ENCODE assay signal across 24 mouse cellular contexts in the genomic region with DNA sequence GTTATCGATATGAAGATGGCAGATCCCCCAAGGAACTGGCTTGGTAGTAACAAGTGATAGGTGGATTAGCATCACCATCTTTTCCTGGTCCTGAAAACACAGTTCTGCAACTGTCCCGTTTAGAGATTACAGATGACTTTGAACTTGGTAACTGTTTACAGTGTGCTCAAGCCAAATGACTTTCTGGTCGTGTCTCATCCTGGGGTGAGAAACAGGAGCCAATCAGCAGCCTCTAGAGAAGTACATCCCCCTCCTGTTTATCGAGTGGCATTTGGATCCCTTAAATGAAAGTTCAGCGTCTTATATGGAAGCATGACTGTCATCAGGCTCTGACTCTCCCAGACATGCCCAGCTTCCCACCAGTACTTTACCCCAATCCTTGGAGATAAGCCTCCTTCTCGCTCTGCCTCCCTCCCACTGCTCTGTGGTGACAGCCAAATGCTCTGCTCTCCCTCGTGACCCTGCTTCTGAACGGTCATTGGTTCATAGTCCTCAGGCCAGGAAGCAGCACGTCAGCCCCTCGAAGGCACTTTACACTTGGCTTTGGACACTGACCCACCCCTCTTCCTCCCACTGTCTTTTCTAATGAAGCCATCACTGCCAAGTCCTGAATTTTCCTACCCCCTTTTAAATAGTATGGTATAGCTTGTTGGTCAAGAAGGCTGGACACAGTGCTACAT. TPM values are rescaled to one million over a fixed set of nuclear protein-coding genes. Genes with fewer than 3 reads are reported as not detected.
DNase-seq lines count a peak whose midpoint lies in the region; ATAC-seq and TF ChIP-seq lines count a peak whose summit lies in the region.
"Had no signal": no experiment of that assay in that cellular context is flagged by ENCODE, and none has a peak within 500 bp of the region (broad histone marks: within the 10 kb centered on the region; RNA-seq: fewer than 3 reads in every experiment).

No protein-coding gene starts in this region.

- no peak overlapping the region for H3K9ac ChIP-seq in heart, postnatal 0 days (replicated peaks; ENCODE audit: low read depth, low read length)
- no peak overlapping the region for H3K9ac ChIP-seq in lung, postnatal 0 days (replicated peaks; ENCODE audit: low read depth)
- no peak overlapping the region for H3K9ac ChIP-seq in kidney, embryonic 14.5 days (ENCODE audit: low read depth, low read length)
- H3K9ac ChIP-seq: forebrain, embryonic 12.5 days; liver, embryonic 13.5 days; midbrain, embryonic 15.5 days; neural tube, embryonic 15.5 days; stomach, embryonic 15.5 days had no signal

- TF ChIP-seq EP300 in heart, postnatal 0 days (IDR thresholded peaks at IDR 0.05; ENCODE audit: low read depth): no peak
- no peak for TF ChIP-seq EP300 in lung, postnatal 0 days (IDR thresholded peaks at IDR 0.05)

- H3K4me1 ChIP-seq in heart, postnatal 0 days (ENCODE audit: control insufficient read depth, insufficient read depth): no peaks in the 10 kb centered on the region
- H3K4me1 ChIP-seq in heart, embryonic 10.5 days: no peaks in the 10 kb centered on the region
- no peaks in the 10 kb centered on the region for H3K4me1 ChIP-seq in lung, postnatal 0 days (ENCODE audit: insufficient read depth, low read depth, low read length)
- no peaks in the 10 kb centered on the region for H3K4me1 ChIP-seq in lung, adult 2 months (ENCODE audit: control insufficient read depth, insufficient read depth, low read length)
- H3K4me1 ChIP-seq in kidney, embryonic 14.5 days (ENCODE audit: control insufficient read depth, insufficient read depth, low read length): 0 out of 2 replicates have a peak, but pooled peaks cover 2% of the 10 kb centered on the region
- H3K4me1 ChIP-seq: embryonic facial prominence, embryonic 10.5 days; forebrain, embryonic 12.5 days; liver, embryonic 13.5 days; midbrain, embryonic 15.5 days; neural tube, embryonic 15.5 days; stomach, embryonic 15.5 days had no signal

- no peak for TF ChIP-seq POLR2A in lung, adult 2 months (IDR thresholded peaks at IDR 0.05; ENCODE audit: borderline replicate concordance, extremely low read depth, low read depth, low read length)

- no peak for TF ChIP-seq CTCF in heart, postnatal 0 days (IDR thresholded peaks at IDR 0.05; ENCODE audit: low read depth)
- no peak for TF ChIP-seq CTCF in lung, postnatal 0 days (IDR thresholded peaks at IDR 0.05)
- TF ChIP-seq CTCF in lung, adult 2 months (IDR thresholded peaks at IDR 0.05; ENCODE audit: insufficient read depth, low read length): no peak

- 24% methylated on average over 10 of the region's 10 CpGs for WGBS in heart, postnatal 0 days
- 34% methylated on average over 10 of the region's 10 CpGs for WGBS in heart, embryonic 10.5 days
- WGBS in lung, postnatal 0 days: 23% methylated on average over 10 of the region's 10 CpGs
- 33% methylated on average over 10 of the region's 10 CpGs for WGBS in lung, adult 2 months
- 43% methylated on average over 10 of the region's 10 CpGs for WGBS in kidney, embryonic 14.5 days

- H3K27me3 ChIP-seq in heart, postnatal 0 days (ENCODE audit: control insufficient read depth, insufficient read depth, low read length): no peaks in the 10 kb centered on the region
- no peaks in the 10 kb centered on the region for H3K27me3 ChIP-seq in heart, embryonic 10.5 days (ENCODE audit: insufficient read depth, poor library complexity, severe bottlenecking)
- H3K27me3 ChIP-seq in lung, postnatal 0 days (replicated peaks; ENCODE audit: insufficient read depth, low read length): no peaks in the 10 kb centered on the region
- no peaks in the 10 kb centered on the region for H3K27me3 ChIP-seq in kidney, embryonic 14.5 days (ENCODE audit: control insufficient read depth, insufficient read depth, low read length)
- H3K27me3 ChIP-seq: forebrain, embryonic 12.5 days; liver, embryonic 13.5 days; midbrain, embryonic 15.5 days; neural tube, embryonic 15.5 days; stomach, embryonic 15.5 days had no signal

- H3K27ac ChIP-seq in heart, postnatal 0 days (ENCODE audit: low read depth): no peak overlapping the region
- H3K27ac ChIP-seq in heart, embryonic 10.5 days: no peak overlapping the region
- H3K27ac ChIP-seq in lung, postnatal 0 days (ENCODE audit: low read length): no peak overlapping the region
- H3K27ac ChIP-seq in kidney, embryonic 14.5 days (ENCODE audit: low read depth, low read length): no peak overlapping the region
- H3K27ac ChIP-seq: embryonic facial prominence, embryonic 10.5 days; forebrain, embryonic 12.5 days; gastrocnemius, adult 2 months; liver, embryonic 13.5 days; midbrain, embryonic 15.5 days; neural tube, embryonic 15.5 days; stomach, embryonic 15.5 days had no signal

- no peaks in the 10 kb centered on the region for H3K9me3 ChIP-seq in heart, postnatal 0 days (replicated peaks; ENCODE audit: control insufficient read depth, low read length)
- no peaks in the 10 kb centered on the region for H3K9me3 ChIP-seq in heart, embryonic 10.5 days
- H3K9me3 ChIP-seq in lung, postnatal 0 days (ENCODE audit: low read length): no peaks in the 10 kb centered on the region
- H3K9me3 ChIP-seq in kidney, embryonic 14.5 days (ENCODE audit: control insufficient read depth, low read length): no peaks in the 10 kb centered on the region
- H3K9me3 ChIP-seq: embryonic facial prominence, embryonic 10.5 days; forebrain, embryonic 12.5 days; liver, embryonic 13.5 days; midbrain, embryonic 15.5 days; neural tube, embryonic 15.5 days; stomach, embryonic 15.5 days had no signal

- no peak overlapping the region for H3K4me3 ChIP-seq in heart, postnatal 0 days (ENCODE audit: low read depth, low read length)
- H3K4me3 ChIP-seq in heart, embryonic 10.5 days: no peak overlapping the region
- no peak overlapping the region for H3K4me3 ChIP-seq in lung, postnatal 0 days (ENCODE audit: low read depth, low read length)
- H3K4me3 ChIP-seq in lung, adult 2 months (replicated peaks; ENCODE audit: extremely low read depth, low read depth, low read length): no peak overlapping the region
- no peak overlapping the region for H3K4me3 ChIP-seq in kidney, embryonic 14.5 days (ENCODE audit: low read length)
- H3K4me3 ChIP-seq: embryonic facial prominence, embryonic 10.5 days; forebrain, embryonic 12.5 days; gastrocnemius, adult 2 months; liver, embryonic 13.5 days; midbrain, embryonic 15.5 days; neural tube, embryonic 15.5 days; stomach, embryonic 15.5 days had no signal

- no peaks in the 10 kb centered on the region for H3K36me3 ChIP-seq in heart, postnatal 0 days (replicated peaks; ENCODE audit: control insufficient read depth, insufficient read depth, low read length)
- no peaks in the 10 kb centered on the region for H3K36me3 ChIP-seq in heart, embryonic 10.5 days
- H3K36me3 ChIP-seq in lung, postnatal 0 days (ENCODE audit: insufficient read depth, low read length): no peaks in the 10 kb centered on the region
- no peaks in the 10 kb centered on the region for H3K36me3 ChIP-seq in kidney, embryonic 14.5 days (ENCODE audit: control insufficient read depth, insufficient read depth, low read length)
- H3K36me3 ChIP-seq: embryonic facial prominence, embryonic 10.5 days; forebrain, embryonic 12.5 days; liver, embryonic 13.5 days; midbrain, embryonic 15.5 days; neural tube, embryonic 15.5 days; stomach, embryonic 15.5 days had no signal

- ATAC-seq in heart, postnatal 0 days (ENCODE audit: insufficient read depth, low read depth): peak; percentile 75
- ATAC-seq in lung, postnatal 0 days: peak; percentile 59
- no peak for ATAC-seq in kidney, embryonic 14.5 days (ENCODE audit: low FRiP score, low TSS enrichment)
- ATAC-seq: midbrain, embryonic 15.5 days had no signal

- DNase-seq in embryo, embryonic 11 days: peak; percentile 11
- DNase-seq in embryo, embryonic 9.5 days (ENCODE audit: extremely low spot score): no peak
- no peak for DNase-seq in heart, postnatal 0 days (ENCODE audit: low spot score)
- no peak for DNase-seq in heart, embryonic 10.5 days (ENCODE audit: low spot score)
- peak; percentile 18 for DNase-seq in lung, postnatal 0 days (ENCODE audit: low spot score)
- DNase-seq in lung, adult 2 months: no peak
- DNase-seq in retina, embryonic 14.5 days (ENCODE audit: low spot score): peak; percentile 14
- DNase-seq: adrenal gland, postnatal 25 days; cerebellum, adult 11-12 months; cerebellum, postnatal 14 days; gastrocnemius, adult 2 months; kidney, adult 9 months; liver, embryonic 13.5 days; thymus, adult 18-20 months; thymus, postnatal 4 days had no signal

- peak overlapping the region; percentile 12; the same call in 1 of the 2 replicates for H3K4me2 ChIP-seq in heart, postnatal 0 days (ENCODE audit: low read depth, low read length)
- H3K4me2 ChIP-seq in lung, postnatal 0 days (replicated peaks; ENCODE audit: low read depth, low read length): no peak overlapping the region
- H3K4me2 ChIP-seq in kidney, embryonic 14.5 days (replicated peaks; ENCODE audit: low read depth, low read length): no peak overlapping the region
- H3K4me2 ChIP-seq: forebrain, embryonic 12.5 days; liver, embryonic 13.5 days; midbrain, embryonic 15.5 days; neural tube, embryonic 15.5 days; stomach, embryonic 15.5 days had no signal

RNA-seq across cellular contexts. Expression of a gene that starts 16.2 kb away (rescaled TPM):
- total RNA-seq in heart, postnatal 0 days (2014; rRNA removed; ENCODE audit: low replicate concordance): not detected in 2 replicates
- polyA plus RNA-seq in heart, postnatal 0 days (2015; fragmentation: Nextera tagmentation; extraction: Ambion mirVana): not detected in 2 replicates
- 0.06 TPM in 1 of 2 replicates, not detected in the other for polyA plus RNA-seq in heart, embryonic 10.5 days (2016; fragmentation: Nextera tagmentation; extraction: Ambion mirVana)
- not detected in 2 replicates for polyA plus RNA-seq in lung, postnatal 0 days (2015; fragmentation: Nextera tagmentation; extraction: Ambion mirVana)
- polyA plus RNA-seq in lung, adult 2 months (2012; rRNA removed): 0.10 and 0.11 TPM in 2 replicates
- 0.16 and 0.19 TPM in 2 replicates for polyA plus RNA-seq in kidney, embryonic 14.5 days (2014; fragmentation: Nextera tagmentation; extraction: Ambion mirVana)
- total RNA-seq: adrenal gland, postnatal 25 days; gastrocnemius, adult 2 months had no signal
- polyA plus RNA-seq: embryonic facial prominence, embryonic 10.5 days; forebrain, embryonic 12.5 days; hindbrain, embryonic 11.5 days; limb, embryonic 11.5 days had no signal

RNA-seq across cellular contexts. Expression of a gene that starts 31.7 kb away (rescaled TPM):
- total RNA-seq in heart, postnatal 0 days (2014; rRNA removed; ENCODE audit: low replicate concordance): not detected in 2 replicates
- not detected in 2 replicates for polyA plus RNA-seq in heart, postnatal 0 days (2015; fragmentation: Nextera tagmentation; extraction: Ambion mirVana)
- polyA plus RNA-seq in heart, embryonic 10.5 days (2016; fragmentation: Nextera tagmentation; extraction: Ambion mirVana): not detected in 2 replicates
- polyA plus RNA-seq in lung, postnatal 0 days (2015; fragmentation: Nextera tagmentation; extraction: Ambion mirVana): 0.08 TPM in 1 of 2 replicates, not detected in the other
- polyA plus RNA-seq in lung, adult 2 months (2012; rRNA removed): not detected in 2 replicates
- not detected in 2 replicates for polyA plus RNA-seq in kidney, embryonic 14.5 days (2014; fragmentation: Nextera tagmentation; extraction: Ambion mirVana)
- total RNA-seq: adrenal gland, postnatal 25 days; gastrocnemius, adult 2 months; granulocyte monocyte progenitor cell, adult 5-6 weeks had no signal
- polyA plus RNA-seq: embryonic facial prominence, embryonic 10.5 days; forebrain, embryonic 12.5 days; hindbrain, embryonic 11.5 days; limb, embryonic 11.5 days; liver, embryonic 13.5 days; midbrain, embryonic 15.5 days; neural tube, embryonic 15.5 days; stomach, embryonic 15.5 days had no signal

RNA-seq across cellular contexts. Expression of a gene that starts 50.9 kb away (rescaled TPM):
- not detected in 2 replicates for total RNA-seq in heart, postnatal 0 days (2014; rRNA removed; ENCODE audit: low replicate concordance)
- 0.26 and 0.29 TPM in 2 replicates for polyA plus RNA-seq in heart, postnatal 0 days (2015; fragmentation: Nextera tagmentation; extraction: Ambion mirVana)
- 0.09 and 0.38 TPM in 2 replicates for polyA plus RNA-seq in heart, embryonic 10.5 days (2016; fragmentation: Nextera tagmentation; extraction: Ambion mirVana)
- polyA plus RNA-seq in lung, postnatal 0 days (2015; fragmentation: Nextera tagmentation; extraction: Ambion mirVana): 0.58 TPM in 2 replicates
- polyA plus RNA-seq in lung, adult 2 months (2012; rRNA removed): 4.7 and 5.7 TPM in 2 replicates
- 10.5 and 11.9 TPM in 2 replicates for polyA plus RNA-seq in kidney, embryonic 14.5 days (2014; fragmentation: Nextera tagmentation; extraction: Ambion mirVana)

Comparison
In these comparisons a context has a peak if more than half of its experiments do, and no peak if none do; other contexts are left out.
1. DNase-seq: peak in embryo, embryonic 11 days (single experiment), lung, postnatal 0 days (single experiment) and retina, embryonic 14.5 days (single experiment); none in embryo, embryonic 9.5 days (single experiment), heart, postnatal 0 days (single experiment), heart, embryonic 10.5 days (single experiment) and lung, adult 2 months (single experiment).